Comparison of ENCODE assay signal across 1 mouse cellular context in genomic region chr12:83631743-83632679, GRCm38 (mm10).
TF ChIP-seq lines count a peak whose summit lies in the region.

No protein-coding gene starts in this region.

TF ChIP-seq in CH12.LX, 34 proteins besides CTCF, POLR2A, EP300 and RAD21 (continued from another document):
- TF ChIP-seq USF2 (conservative IDR thresholded peaks at IDR 0.05; ENCODE audit: low read depth, low read length) (no peak), USF1 (IDR thresholded peaks at IDR 0.05; ENCODE audit: low read depth, low read length) (peak; percentile 42), PAX5 (IDR thresholded peaks at IDR 0.05; ENCODE audit: low read length) (no peak), MYC (IDR thresholded peaks at IDR 0.05; ENCODE audit: low read depth, low read length) (peak; percentile 95), SMC3 (IDR thresholded peaks at IDR 0.05; ENCODE audit: low read depth, low read length) (no peak), ZNF384 (IDR thresholded peaks at IDR 0.05; ENCODE audit: low read depth, low read length) (no peak), MAZ (IDR thresholded peaks at IDR 0.05; ENCODE audit: low read depth, low read length) (peak; percentile 46), BHLHE40 (IDR thresholded peaks at IDR 0.05; ENCODE audit: low read depth, low read length) (no peak), E2F4 (IDR thresholded peaks at IDR 0.05; ENCODE audit: insufficient replicate concordance, low read depth, low read length) (peak; percentile 77; the same call in 1 of the 2 replicates), MAX (IDR thresholded peaks at IDR 0.05; ENCODE audit: low read length) (peak; percentile 91), ZMIZ1 (IDR thresholded peaks at IDR 0.05; ENCODE audit: low read depth, low read length) (peak; percentile 81), IRF4 (IDR thresholded peaks at IDR 0.05; ENCODE audit: low read depth, low read length) (peak; percentile 78), CHD1 (IDR thresholded peaks at IDR 0.05; ENCODE audit: low read depth, low read length) (peak; percentile 88; the same call in 1 of the 2 replicates), GABPA (IDR thresholded peaks at IDR 0.05; ENCODE audit: insufficient replicate concordance, low read depth, low read length) (peak; percentile 56; the same call in 1 of the 2 replicates), CHD2 (IDR thresholded peaks at IDR 0.05; ENCODE audit: low read length) (peak; percentile 60), TBP (conservative IDR thresholded peaks at IDR 0.05; ENCODE audit: low read depth, low read length) (peak; percentile 95), ETS1 (conservative IDR thresholded peaks at IDR 0.05; ENCODE audit: low read depth, low read length) (peak; percentile 58), NELFE (IDR thresholded peaks at IDR 0.05; ENCODE audit: low read depth, low read length) (peak; percentile 87), ZKSCAN1 (IDR thresholded peaks at IDR 0.05; ENCODE audit: borderline replicate concordance, low read depth, low read length) (no peak; the same call in 1 of the 2 replicates), POLR2AphosphoS2 (IDR thresholded peaks at IDR 0.05; ENCODE audit: low read depth, low read length) (peak; percentile 91), MEF2A (IDR thresholded peaks at IDR 0.05; ENCODE audit: borderline replicate concordance, low read depth, low read length) (peak; percentile 79), KAT2A (IDR thresholded peaks at IDR 0.05; ENCODE audit: insufficient replicate concordance, low read length) (peak; percentile 92), MXI1 (IDR thresholded peaks at IDR 0.05; ENCODE audit: low read depth, low read length) (peak; percentile 88), HCFC1 (IDR thresholded peaks at IDR 0.05; ENCODE audit: low read depth, low read length) (peak; percentile 93)
